Mouse (Mus musculus): ENCODE measurements around the gene Itga9.

Itga9 gene

DNA sequence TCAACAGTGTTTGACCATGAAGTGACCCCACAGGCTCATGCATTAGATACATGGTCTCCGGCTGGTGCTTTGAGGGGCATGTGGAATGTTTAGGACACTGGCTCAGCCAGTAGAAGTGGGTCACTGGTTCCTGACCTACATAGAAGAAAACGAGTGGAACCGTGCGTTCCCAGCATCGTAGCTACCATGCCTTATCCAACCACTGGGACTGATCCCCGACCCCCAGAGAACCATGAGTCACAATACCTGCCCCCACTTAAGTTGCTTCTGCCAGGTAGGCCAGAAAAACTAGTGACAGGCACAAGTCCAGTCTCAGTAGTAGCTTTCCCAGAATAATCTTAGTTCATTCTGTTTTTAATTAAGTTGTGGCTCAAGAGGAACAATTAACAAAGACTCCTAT, 121.8 kb downstream of the Itga9 start:
- CTCF ChIA-PET = no interaction called here

DNA sequence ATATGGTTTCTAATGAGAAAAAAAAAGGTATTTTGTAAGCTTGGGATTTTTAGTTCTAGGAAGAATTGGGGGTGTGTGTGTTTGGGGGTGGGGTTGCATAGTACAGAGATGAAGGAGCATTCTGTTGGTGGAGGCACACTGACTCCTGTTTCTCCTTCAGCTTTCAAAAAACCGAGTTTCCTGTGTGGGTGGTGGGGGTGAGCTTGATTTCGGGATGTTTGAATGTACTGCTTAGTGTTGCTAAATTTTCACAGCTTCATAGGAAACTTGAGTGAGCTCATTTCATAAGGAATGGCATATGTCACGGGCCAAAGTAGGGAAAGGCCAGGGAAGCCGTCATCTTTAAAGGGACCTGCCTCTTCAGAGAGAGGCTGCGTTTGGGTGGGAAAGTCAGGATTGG, 122.5 kb downstream of the Itga9 start:
- CTCF ChIA-PET = no interaction called here

DNA sequence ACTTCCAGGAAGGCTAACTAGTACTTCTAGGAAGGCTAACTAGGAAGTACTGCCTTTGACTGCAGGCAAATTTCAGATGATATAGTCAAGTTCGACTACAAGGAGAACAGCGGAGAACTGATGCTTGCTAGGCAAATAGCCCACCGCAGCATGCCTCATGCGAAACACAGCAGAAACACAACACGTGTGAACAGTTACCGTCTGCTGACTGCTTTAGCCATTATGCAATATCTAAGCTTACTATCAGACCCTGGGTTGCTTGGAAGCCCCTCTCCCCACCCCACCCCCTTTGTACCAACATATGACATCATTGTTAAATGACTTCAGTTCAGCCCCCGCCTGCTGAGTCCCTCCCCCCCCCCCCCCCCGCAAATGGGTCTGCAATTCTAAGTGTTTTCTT, 123.7 kb downstream of the Itga9 start:
- CTCF ChIA-PET = no interaction called here

DNA sequence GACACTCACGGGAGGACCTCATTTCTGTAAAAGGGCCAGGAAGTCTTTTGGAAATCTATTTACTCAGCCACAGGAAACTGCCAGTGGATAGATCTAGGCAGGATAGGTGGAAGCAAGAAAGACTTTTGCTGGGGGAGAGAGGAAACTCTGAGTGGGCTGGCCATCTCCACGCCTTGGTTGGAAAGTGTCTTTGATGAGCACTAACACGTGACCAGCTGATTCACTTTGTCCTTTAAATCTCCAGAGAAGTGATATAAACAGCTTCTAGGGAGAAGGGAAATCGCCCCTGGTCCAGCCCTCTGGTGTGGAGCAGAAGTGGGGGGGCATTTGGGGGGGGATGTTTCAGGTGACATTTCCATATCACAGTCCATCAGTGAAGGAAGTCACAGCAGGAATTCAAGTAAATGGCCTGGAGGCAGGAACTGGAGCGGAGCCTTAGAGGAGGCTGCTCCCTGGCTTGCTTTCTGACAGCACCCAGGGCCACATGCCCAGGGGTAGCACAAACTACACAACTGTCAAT, 124.4 kb downstream of the Itga9 start:
- CTCF ChIA-PET = interaction anchor here (0.9 kb wide), 1 partner anchor 150 kb away, joined by 5 read pairs; no protein-coding TSS in a partner anchor

DNA sequence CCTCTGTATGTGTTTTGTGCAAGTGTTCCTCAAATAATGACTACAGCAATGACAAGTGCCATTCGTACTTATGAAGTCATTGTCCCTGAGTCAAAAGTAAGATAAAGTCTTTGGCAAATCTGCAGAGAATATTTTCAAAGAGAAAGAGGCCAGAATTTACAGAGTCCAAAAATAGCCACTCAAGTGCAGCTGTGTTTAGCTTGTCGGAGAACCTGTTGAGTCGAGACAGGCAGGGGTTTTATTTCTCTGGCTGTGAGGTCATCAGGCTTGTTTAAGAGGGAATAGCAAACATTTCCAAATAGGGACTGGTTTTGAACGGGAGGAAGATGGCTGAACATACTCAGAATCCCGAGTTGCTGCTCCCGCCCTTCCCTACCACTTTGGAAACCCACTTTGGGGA, 125.2 kb downstream of the Itga9 start:
- CTCF ChIA-PET = no interaction called here

DNA sequence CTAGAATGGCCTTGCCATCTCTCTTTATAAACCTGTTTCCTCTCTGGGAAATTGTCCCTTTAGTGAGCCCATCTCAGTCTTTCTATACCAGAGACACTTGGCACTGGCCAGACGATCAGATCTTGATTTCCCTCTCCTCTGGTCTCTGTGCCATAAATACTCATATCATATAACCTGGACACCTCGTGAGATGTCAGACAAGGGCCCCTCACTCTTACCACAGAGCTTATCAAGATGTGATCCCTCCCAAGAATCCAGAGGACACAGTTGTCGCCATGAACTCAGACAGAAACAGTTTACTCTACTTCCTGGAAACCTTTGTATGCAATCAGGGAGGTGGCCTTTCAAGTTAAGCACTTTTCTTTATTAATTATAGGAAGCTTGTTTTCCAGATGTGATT, 127.1 kb downstream of the Itga9 start:
- CTCF ChIA-PET = no interaction called here

DNA sequence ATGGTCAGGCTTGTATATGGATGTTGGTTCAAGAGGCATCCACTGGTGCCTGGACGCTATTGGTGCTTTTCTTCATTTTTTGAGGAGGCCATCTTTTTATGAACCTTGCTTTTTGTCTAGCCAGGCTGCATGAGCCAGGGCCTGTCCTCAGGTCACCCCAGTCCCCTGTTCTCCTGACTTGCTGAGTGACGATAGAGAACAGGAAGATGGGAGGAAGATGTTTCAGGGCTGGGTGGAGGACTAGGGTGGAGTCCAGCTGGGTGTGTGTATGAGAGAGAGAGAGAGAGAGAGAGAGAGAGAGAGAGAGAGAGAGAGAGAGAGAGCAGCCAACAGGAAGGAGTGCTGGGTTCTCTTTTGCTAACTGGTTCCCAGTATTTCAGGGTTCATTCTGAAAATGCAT, 130.6 kb downstream of the Itga9 start:
- CTCF ChIA-PET = no interaction called here

DNA sequence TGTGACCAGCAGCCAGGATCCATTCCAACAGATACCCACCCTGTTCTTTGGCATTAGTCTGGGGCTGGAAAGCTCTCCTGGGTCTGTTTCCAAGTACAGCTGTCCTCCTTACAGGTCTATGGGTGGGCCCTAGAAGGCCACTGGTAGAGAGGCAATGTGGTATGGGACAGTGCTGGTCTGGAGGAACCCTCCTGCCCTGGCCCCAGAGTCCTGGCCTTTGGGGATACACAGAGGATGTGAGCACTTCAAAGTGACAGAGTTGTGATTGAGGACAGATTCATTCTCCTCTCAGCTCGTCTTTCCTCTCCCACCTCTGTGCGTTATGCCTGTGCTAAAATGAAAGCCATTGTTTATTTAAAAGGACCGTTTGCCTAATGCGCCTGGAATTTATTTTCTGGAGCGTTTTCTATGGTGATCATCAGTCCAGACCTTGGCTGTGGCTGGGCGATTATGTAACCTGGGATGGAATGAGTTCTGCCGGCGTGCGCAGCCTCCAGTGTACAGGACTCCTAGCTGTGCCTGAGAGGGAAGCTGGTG, 131.2 kb downstream of the Itga9 start:
- CTCF ChIA-PET = no interaction called here

DNA sequence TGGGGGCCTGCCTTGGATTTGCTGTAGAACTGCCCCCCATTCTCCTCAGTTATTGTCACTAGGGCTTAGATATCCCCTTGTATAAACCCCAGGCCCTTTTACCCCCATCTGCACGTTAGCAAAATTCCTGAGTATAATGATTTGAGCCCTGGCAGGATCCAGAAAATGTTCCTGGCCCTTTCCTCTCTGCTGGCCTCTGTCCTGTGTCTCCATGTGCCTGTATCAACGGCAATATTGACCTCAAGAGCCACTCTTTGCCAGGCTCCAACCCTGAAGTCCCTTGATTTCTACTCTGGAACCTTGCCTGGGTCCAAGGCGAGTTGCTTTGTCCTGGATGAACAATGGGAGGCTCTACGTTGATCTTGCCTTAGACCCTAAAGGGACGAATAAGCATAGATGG, 131.8 kb downstream of the Itga9 start:
- CTCF ChIA-PET = no interaction called here

DNA sequence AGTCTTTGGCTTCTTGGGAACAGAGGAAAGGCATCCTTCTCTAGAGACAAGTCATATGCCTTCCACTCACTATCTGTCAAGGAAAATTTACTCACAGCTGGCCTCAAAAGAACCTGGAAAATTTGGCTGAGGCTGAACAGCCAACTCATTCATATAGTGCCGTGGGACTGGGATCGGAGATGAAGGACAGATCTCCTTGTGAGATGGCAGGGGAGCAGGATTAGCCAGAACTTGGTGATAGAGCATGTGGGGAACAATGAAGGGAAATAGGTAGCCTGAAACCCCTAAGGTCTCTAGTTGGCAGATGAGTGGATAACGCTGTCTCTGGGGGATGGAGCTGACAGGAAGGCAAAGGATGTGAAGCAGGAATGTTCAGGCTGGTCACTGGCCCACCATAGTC, 132.6 kb downstream of the Itga9 start:
- CTCF ChIA-PET = no interaction called here

DNA sequence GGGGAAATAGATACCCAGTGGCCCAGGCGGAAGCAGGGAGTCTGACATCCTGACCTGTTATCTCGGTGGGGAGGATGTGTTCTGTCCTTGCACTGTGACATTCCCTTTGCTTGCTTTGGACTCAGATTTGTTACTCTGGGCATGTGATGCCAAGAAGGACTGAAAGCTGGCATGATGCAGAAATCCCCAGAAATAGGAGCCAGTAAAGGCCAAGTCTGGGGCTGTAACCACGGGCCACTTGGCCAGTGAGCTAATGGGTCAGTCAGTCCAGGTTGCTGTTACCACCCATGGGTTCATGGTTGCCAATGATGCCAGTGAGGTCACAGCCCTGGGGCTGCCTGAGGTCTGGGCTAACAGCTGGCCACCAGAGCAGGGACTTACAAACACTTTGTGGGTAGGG, 133.2 kb downstream of the Itga9 start:
- CTCF ChIA-PET = no interaction called here

DNA sequence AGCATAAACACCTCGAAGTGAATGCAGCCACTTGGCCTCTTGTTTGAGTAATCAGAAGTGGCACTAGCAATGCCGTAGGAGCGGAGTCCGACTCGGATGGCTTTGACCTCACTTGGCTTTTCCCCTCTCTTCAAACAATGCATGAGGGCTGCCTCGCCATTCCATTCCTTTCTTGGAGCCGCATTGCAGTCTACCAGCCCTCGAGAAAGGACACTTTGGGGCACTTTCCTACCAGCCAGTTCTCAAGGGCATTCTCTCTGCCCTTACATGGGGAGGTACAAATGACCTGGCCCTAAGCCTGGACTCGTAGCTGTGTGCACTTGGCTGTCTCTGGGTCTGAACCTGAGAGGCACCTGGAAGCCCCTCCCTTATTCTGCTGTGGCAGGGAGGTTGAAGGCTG, 134.8 kb downstream of the Itga9 start:
- CTCF ChIA-PET = interaction anchor here (0.6 kb wide), 1 partner anchor 12 kb away, joined by 3 read pairs; no protein-coding TSS in a partner anchor

DNA sequence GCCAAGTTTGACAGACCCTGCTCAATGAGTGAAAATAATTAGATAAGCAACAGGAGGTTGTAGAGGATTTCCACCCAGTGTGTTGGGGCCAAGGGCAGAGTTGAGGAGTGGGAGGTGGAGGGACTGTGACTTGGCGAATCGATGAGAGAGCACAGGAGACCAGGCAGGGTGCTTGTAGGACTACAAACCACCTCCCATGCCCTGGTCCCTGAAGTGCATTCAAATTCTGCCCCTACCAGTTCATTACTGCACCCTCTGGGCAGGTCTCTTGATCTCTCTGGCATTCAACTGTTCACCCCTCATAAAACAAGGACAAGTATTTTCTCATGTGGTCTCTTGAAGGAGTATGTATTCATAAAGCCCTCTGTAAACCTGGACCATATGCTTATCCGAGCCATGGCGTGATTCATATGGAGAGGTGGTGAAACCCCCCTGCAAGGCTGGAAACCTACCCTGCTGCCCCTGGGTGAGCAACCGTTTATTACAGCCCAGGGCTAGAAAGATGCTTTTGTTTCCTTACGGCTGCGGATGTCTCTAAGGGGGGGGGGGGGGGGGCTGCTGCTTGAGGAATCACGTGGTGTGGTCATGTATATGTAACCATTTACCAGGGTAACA, 143.0 kb downstream of the Itga9 start:
- CTCF ChIA-PET = no interaction called here

DNA sequence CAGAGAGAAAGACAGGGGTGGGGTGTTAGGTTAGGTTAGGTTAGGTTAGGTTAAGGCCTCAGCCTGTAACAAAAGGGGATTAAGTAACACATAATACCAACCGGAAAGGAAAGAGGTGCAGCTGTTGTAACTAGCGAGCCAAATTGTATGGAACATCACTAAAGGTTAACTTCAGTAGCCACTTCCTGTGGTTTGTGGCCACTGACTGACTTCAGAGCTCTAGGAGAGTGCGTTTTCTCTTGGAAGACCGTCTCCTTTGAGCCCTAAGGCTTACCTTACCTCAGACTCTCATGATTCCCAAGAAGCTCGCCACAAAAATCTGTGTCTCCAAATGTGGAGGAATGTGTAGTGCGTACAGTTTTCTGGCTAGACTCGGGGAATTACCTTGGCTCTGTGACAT, 144.3 kb downstream of the Itga9 start:
- CTCF ChIA-PET = no interaction called here

DNA sequence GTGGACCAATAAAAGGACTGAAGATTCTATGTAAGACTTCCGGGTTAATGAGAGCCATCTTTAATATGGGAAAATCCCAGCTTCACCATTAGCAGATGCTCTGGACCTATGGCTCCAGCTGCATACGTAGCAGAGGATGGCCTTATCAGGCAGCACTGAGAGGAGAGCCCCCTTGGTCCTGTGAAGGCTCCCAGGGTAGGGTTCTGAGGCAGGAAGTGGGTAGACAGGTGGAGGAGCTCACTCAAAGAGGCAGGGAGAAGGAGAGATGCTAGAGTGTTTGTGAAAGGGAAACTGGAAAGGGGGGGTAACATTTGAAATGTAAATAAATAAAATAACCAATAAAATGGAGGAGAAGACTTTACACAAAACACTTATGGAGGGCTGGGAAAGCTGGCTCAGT, 145.9 kb downstream of the Itga9 start:
- CTCF ChIA-PET = no interaction called here

DNA sequence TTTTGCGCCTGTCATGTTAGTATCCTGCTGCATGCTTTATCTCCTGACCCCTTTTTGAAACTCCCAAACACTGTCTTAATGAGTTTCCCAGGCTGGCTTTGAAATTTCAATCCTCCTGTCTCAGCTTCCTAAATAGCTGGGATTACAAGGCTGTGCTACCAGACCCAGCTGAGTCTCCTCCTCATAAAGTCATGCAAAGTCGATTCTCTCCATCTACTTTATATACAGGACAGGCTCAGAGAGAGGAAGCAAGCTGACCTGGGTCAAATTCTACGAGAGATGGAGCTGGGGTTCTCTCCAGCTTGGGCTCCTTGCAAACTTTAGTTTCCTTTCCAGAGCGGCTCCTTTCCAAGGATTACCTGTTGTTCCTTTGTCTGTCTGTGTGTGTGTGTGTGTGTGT, 153.0 kb downstream of the Itga9 start:
- CTCF ChIA-PET = interaction anchor here (0.8 kb wide), 1 partner anchor 148 kb away, joined by 7 read pairs; no protein-coding TSS in a partner anchor

DNA sequence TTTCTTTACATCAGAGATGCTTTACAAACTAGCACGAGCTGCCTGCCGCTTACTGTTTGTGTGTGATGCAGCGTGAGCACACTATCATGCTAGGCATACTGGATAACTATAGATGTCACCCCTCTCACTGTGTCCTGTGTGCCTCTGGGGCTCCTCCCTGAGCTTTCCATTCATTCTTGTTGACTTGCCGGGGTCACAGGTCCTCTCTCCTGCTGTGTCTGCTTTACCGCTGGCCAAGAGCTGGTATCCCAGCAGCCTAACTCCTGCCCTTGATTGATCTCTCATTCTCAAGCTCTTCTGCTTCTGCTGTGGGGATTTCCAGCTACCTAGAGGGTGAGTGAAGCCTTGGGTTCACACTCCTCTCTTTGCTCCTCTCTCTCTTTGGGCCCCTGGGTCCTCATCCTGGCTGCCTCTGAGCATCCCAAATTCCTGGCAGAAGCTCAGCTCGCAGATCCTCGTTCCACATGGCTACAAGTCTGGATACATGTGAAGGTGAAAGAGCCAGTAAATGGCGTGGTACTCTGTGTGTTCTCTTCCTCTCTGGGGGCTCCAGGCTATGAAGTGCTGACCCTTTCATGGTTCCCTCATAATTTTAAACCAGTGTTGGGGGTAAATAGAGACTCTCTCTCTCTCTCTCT, 155.6 kb downstream of the Itga9 start:
- CTCF ChIA-PET = no interaction called here

DNA sequence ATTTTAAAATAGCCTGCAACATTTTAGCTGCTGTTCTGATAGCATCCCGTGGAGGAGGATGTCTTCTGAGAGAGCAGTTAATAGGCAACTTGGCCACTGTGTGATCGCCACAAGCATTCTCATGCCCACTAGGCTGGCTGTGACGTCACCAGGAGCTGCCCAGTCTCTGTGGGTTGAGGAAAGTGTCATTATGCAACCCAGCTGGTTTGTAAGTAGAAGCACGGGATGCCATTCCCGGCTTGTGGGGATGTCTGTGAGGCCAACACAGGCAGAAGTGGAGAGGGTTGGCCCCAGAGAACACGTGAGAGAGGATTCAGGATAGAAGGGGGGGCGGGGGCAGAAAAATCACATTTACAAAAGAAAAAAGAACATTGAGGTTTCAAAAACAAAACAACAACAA, 156.3 kb downstream of the Itga9 start:
- CTCF ChIA-PET = no interaction called here

DNA sequence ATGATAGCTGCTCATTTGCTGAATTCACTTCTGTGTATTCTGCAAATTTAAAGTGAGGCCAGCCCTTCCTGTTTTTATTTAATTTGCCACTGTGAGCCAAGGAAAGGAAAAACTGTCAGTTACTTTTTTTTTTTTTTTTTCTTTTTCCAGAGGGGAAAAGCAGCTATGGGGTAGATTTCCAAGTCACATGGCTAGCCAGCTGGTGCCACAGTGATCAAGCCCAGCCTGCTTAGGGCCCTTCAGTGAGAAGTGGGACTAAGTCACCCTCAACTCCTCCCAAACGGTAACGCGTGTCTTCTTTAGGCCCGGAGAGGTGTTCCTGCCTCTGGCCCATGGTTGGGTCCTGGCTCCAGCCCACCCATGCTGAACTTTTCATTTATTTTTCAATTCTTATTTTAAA, 156.7 kb downstream of the Itga9 start:
- CTCF ChIA-PET = no interaction called here

DNA sequence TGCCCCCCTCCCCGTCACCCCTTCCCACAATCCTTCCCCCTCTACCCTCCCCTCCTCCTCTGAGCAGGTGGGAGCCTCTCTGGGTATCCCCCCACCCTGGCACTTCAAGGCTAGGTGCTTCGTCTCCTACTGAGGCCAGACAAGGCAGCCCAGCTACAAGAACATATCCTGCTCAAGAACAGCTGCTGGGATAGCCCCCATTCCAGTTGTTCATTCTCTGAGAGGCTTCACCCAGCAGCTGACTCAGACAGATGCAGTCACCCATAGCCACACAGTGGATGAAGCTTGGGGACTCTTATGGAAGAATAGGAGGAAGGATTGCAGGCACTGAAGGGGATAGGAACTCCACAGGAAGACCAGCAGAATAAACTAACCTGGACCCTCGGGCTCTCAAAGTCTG, 157.2 kb downstream of the Itga9 start:
- CTCF ChIA-PET = no interaction called here

DNA sequence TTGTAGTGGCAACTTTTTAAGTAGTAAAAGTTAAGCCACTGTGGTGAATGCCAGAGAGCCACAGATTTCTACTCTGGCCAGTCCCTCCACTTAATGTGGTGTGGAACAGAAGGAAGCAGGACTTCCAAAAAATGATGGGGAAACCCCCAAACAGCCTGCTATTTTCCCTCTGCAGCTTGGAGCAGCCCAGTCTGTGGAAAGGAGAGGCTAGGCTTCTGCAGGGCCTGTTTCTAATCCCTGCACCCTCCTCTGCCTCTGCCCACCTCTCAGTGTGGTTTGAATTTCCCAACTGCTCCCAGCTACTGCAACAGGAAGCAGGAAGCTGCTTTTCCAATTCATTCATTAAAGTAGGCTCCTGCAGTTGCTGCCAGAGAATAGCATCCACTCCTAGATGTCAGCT, 158.6 kb downstream of the Itga9 start:
- CTCF ChIA-PET = no interaction called here

DNA sequence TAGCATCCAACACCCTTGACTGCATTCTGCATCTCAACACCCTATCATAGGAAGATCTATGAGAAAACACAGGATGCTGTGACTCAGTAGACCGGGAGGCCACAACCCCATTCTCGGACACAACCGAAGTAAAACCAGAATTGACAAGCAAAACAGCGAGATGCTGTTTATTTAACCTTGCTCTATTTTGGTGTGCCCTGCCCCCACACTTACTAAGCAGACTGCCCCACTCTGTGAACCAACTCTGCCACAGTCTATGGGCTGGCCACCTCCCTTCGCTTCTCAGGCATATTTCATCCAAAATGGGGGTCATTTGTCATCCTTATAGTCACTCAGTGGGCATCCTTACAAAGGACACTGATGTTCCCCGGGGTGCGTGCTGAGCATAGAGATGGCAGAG, 160.5 kb downstream of the Itga9 start:
- CTCF ChIA-PET = no interaction called here

DNA sequence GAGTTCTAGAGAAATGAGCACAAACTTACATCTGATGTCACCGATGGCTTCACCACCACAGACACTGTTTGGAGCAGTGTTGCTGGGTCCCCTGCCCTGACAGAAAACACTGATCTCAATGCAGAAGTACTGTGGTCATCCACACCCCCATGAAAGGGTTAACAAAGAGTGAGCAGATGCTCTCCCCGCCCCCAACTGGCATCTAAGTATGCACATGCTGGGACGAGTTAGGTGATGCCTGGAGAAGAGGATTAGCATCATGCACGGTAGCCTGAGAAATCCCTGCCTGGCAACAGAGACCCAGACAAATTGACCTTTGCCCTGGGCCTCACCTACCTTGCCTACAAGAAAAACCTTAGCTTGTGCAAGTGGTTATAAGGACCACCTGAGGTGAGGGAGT, 162.1 kb downstream of the Itga9 start:
- CTCF ChIA-PET = interaction anchor here (0.7 kb wide), 1 partner anchor 14 kb away, joined by 3 read pairs; no protein-coding TSS in a partner anchor

DNA sequence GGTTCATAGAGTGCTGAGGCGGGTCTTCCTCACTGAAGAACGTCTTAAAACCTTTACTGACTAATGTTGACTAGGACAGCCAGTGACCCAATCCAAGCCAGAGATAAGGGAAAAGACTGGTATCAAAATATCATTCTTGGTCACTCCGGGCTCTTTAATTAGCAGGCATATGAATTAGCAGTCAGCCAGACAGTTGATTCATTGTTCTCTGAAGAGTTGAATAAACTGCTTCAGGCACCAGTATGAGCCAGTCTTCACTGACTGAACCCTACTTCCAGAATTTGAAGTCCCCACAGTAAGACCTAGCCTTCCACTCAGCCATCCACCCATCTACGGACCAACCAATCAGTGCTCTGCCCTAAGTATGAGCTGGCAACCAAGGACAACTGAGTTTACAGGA, 163.9 kb downstream of the Itga9 start:
- CTCF ChIA-PET = no interaction called here

All from spleen, embryonic (tissue).